10 mouse cellular contexts compared by ENCODE assay signal in genomic region chr10:82961302-82961701, GRCm38 (mm10). TPM values are rescaled to one million over a fixed set of nuclear protein-coding genes. Genes with fewer than 3 reads are reported as not detected.
DNase-seq lines count a peak whose midpoint lies in the region; ATAC-seq and TF ChIP-seq lines count a peak whose summit lies in the region.
"Had no signal": no experiment of that assay in that cellular context is flagged by ENCODE, and none has a peak within 500 bp of the region (broad histone marks: within the 10 kb centered on the region; RNA-seq: fewer than 3 reads in every experiment).

No protein-coding gene starts in this region.

- H3K4me2 ChIP-seq in kidney, embryonic 16.5 days (replicated peaks; ENCODE audit: low read depth, low read length): no peak overlapping the region
- H3K4me2 ChIP-seq: limb, embryonic 12.5 days had no signal

- H3K9ac ChIP-seq in kidney, embryonic 16.5 days (replicated peaks; ENCODE audit: low read length): no peak overlapping the region
- H3K9ac ChIP-seq: limb, embryonic 12.5 days had no signal

- no peak for ATAC-seq in kidney, embryonic 16.5 days (ENCODE audit: low FRiP score, low TSS enrichment)
- peak; percentile 71 for ATAC-seq in common myeloid progenitor, adult 5-6 weeks (replicated peaks; ENCODE audit: low read depth, poor library complexity, severe bottlenecking)
- peak; percentile 60 for ATAC-seq in megakaryocyte, adult 5-6 weeks (ENCODE audit: poor library complexity, severe bottlenecking)

- no peak for DNase-seq in kidney, adult 2 months
- peak; percentile 75 for DNase-seq in ES-CJ7 (ENCODE audit: low read depth, low spot score)
- DNase-seq in cerebellum, postnatal 14 days: no peak
- DNase-seq in frontal cortex, postnatal 36 days (ENCODE audit: low spot score in 2 of 2): no peak
- DNase-seq in adrenal gland, adult 8-10 months: no peak
- DNase-seq: heart, adult 18-20 months had no signal

- 59% methylated on average over 7 of the region's 7 CpGs for WGBS in kidney, adult 2 months
- 56% methylated on average over 7 of the region's 7 CpGs for WGBS in kidney, embryonic 16.5 days

- H3K27ac ChIP-seq in kidney, adult 2 months (ENCODE audit: insufficient read depth, low read depth, low read length): no peak overlapping the region
- no peak overlapping the region for H3K27ac ChIP-seq in kidney, embryonic 16.5 days (ENCODE audit: low read length)
- H3K27ac ChIP-seq: limb, embryonic 12.5 days had no signal

- H3K4me3 ChIP-seq in kidney, adult 2 months (ENCODE audit: insufficient read depth, low read depth, low read length): no peak overlapping the region
- no peak overlapping the region for H3K4me3 ChIP-seq in kidney, embryonic 16.5 days (ENCODE audit: low read length)
- H3K4me3 ChIP-seq: limb, embryonic 12.5 days had no signal

- no peaks in the 10 kb centered on the region for H3K9me3 ChIP-seq in kidney, embryonic 16.5 days (ENCODE audit: low read length)
- H3K9me3 ChIP-seq: limb, embryonic 12.5 days had no signal

- H3K4me1 ChIP-seq in kidney, adult 2 months (ENCODE audit: control insufficient read depth, insufficient read depth, low read length): no peaks in the 10 kb centered on the region
- H3K4me1 ChIP-seq in kidney, embryonic 16.5 days (ENCODE audit: insufficient read depth, low read length): no peaks in the 10 kb centered on the region
- H3K4me1 ChIP-seq: limb, embryonic 12.5 days had no signal

- H3K27me3 ChIP-seq in kidney, adult 2 months (replicated peaks; ENCODE audit: control insufficient read depth, insufficient read depth, low read length): no peaks in the 10 kb centered on the region
- H3K27me3 ChIP-seq in kidney, embryonic 16.5 days (ENCODE audit: insufficient read depth, low read length): no peaks in the 10 kb centered on the region
- H3K27me3 ChIP-seq: limb, embryonic 12.5 days had no signal

- no peak for TF ChIP-seq POLR2A in kidney, adult 2 months (IDR thresholded peaks at IDR 0.05; ENCODE audit: low read depth, low read length)

- H3K36me3 ChIP-seq in kidney, adult 2 months (ENCODE audit: control insufficient read depth, insufficient read depth, low read length): no peaks in the 10 kb centered on the region
- H3K36me3 ChIP-seq in kidney, embryonic 16.5 days (ENCODE audit: insufficient read depth, low read length): no peaks in the 10 kb centered on the region
- H3K36me3 ChIP-seq: limb, embryonic 12.5 days had no signal

- peak; percentile 25; the same call in 1 of the 2 replicates for TF ChIP-seq CTCF in kidney, adult 2 months (conservative IDR thresholded peaks at IDR 0.05; ENCODE audit: insufficient read depth, insufficient read length, low read depth, low read length)

RNA-seq across cellular contexts. Expression of gene Chst11, which starts 24.0 kb away (rescaled TPM):
- 8.0 and 9.2 TPM in 2 replicates for polyA plus RNA-seq in kidney, adult 2 months (2012; rRNA removed)
- polyA plus RNA-seq in kidney, embryonic 16.5 days (2015; fragmentation: Nextera tagmentation; extraction: Ambion mirVana): 4.8 and 5.2 TPM in 2 replicates
- 18.6 and 19.9 TPM in 2 replicates for total RNA-seq in common myeloid progenitor, adult 5-6 weeks (2017)
- 2.6 and 3.2 TPM in 2 replicates for total RNA-seq in megakaryocyte, adult 5-6 weeks (2015)
- 3.9 and 5.9 TPM in 2 replicates for total RNA-seq in megakaryocyte, adult 5-6 weeks (2017)
- total RNA-seq in adrenal gland, adult 8-10 months (2022): 10 to 100 TPM; 42.6 to 79.6 (median 61.1) TPM
